Mouse (Mus musculus): ENCODE data around the gene Cd68.

Gene Cd68

DNA sequence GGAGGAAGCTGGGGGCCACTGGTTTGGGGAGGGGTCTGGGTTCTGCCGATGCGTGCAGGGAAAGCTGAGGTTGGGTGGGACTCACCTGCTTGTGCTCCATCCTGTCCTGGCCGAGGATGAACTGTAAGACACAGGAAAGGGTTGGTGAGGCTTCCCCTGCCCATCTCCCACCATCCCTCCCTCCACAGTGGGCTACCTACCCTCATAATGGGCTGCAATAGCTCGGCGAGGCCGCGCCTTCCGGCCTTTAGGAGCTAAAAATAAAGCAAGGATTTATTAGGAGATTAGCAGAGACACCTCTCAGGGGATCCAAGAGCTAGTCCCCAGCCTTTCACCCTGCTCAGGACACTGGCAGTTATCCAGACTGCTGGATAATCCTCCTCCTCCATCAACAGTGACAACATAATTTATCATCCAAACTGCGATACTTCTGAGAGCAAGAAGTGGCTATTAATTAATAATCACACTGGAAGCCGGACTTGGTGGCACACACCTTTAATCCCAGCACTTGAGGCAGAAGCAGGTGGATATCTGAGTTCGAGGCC lies 27.5 kb upstream of the Cd68 start:
- peak; percentile 55 for DNase-seq

DNA sequence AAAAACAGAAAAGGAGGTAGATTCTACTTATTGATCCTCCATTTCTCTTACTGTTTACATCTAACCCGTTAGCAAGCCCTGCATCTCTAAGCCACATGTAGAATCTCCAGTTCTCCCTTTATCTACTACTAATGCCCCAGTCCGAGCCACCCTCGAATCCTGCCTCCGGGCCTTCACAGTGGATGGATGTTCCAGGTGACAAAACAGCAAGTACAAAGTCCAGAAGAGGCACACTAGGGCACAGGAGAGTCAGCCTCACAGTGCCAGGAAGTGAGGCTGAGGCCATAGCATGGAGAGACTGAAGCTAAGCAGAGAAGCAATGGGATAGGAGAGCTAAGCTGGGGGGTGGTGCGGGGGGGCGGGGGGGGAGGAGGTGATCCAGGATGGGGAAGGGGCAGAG lies 26.9 kb upstream of the Cd68 start:
- DNase-seq, result peak; percentile 87

DNA sequence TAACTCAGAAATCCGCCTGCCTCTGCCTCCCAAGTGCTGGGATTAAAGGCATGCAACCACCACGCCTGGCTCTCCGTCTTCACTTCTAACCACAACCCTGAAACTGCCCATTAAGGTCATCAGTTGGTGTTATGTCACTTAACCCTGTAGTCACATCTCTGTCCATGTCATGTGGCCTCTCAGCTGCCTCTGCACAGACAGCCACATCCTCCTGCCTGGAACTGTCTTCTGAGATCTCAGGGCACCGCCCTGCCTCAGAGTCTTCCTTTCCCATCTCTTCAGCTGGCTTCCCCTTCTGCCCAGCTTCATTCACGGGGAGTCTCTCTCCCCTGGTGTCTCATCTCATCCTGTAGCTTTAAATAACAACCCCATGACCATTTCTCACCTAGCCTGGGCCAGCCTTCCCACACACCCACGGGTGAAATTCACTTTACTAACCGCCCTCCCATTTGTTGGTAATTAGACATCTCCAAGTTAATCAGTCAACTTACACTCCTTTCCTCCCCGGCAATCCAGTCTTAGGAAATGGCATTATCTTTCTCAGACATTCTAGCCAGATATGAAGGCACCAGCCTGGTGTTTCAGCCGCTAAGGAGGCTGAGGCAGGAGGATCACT lies 26.4 kb upstream of the Cd68 start:
- peak; percentile 73 for DNase-seq

DNA sequence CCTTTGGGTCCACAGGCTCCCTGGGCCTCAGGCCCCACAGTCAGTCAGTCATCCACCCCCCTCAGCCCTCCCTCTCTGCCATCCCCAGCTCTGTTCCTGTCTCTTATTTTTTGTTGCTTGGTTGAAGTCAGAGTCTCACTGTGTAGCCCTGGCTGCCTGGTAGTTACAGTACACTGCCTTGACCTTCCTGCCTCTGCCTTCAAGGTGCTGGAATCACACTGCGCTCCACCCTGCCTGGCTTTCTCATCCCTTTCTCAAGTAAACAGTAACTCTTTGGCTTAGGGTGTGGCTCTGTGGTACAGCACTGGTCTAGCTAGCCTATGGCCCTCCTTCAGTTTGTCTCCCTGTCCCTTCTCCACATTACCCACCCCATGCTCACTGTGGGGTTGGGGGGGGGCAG lies 23.9 kb upstream of the Cd68 start:
- peak; percentile 79 for DNase-seq

DNA sequence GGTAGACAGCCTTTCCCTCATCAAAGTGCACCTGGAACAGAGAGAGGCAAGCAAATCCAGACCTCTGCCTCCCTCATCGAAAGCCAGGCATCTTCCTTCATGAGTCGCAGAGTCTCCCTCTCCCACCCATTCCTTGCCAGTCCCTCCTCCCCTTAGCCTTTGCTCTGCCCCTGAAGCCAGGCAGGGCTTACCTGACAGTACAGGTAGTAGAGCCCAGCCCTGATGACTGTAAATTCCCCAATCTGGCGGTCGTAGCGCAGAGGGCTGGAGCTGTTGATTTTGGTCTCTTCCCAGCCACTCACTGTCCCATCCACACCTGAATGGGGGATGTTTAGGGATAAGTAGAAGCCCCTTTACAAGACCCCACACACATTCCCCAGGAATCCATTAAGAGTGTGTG lies 21.1 kb upstream of the Cd68 start:
- DNase-seq, result no peak

DNA sequence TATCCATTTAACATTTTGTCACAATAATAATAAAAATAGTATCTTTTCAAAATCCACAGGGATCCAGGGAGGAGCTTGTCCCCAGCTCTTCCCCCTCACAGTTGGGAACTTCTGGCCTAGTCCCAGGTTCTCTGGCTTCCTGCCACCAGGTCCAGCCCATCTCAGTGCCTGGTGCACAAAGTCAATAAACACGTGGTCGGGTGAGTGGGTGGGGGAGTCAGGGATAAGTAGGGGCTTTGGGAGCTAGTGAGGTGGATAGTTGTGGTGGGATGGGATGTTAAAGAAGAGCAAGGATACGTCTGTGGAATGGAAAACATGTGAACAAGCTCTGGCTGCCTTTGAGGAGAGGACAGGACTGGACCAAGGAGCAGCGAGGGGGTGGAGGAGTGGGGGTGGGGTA lies 20.4 kb upstream of the Cd68 start:
- peak; percentile 82 for DNase-seq

DNA sequence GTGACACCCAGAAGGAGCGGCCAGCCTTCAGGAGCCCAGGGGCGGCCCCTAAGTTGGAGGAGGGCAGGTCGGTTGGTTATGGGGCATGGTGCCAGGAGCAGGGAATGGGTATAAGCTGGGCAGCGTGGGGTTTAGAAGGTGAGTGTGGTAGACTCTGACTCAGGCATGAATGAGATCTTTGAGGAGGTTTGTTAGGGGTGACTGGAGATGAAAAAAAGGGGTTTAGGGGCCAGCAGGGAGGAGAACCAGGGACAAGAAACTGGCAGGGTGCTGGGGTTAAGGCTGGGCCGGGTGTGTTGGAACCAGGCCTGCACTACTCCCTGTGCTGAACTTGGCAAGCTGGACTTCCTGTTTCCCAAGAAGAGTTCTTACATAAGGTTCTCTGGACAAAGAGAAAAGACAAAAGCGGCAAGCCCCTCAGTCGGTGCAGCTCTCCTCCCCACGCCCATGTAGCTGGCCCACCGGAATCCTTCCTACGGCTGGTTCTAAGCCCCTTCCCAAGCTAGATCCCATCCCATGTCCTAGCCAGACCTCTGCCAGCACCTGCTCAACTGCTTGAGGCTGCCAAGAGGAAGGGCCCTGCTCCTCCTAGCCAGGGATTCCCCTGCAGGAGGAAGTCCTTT lies 19.7 kb upstream of the Cd68 start, which contains the start of gene Tnfsf13:
Tnfsf13 (minus strand) TSS at position 259 of the 623 bp plus-strand sequence.
- peak; percentile 96 for DNase-seq

DNA sequence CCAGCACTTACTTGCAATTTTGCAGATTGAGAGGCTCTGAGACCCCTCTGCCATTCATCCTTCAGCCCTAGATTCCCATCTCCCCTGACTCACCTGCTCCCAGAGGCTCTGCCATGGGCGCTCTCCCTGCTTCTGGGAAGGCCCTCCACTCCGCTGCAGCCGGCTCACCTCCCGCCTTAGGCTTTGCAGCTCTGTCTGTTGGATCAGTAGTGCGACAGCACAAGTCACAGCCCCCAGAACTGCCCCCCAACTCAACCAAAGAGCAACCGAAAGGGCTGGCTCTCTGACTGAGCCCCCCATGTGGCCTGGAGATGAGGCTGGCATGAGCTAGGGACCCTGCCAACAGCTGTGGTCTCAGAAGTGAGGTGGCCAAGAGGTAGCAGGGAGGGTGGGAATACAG lies 19.0 kb upstream of the Cd68 start:
- no peak for DNase-seq

DNA sequence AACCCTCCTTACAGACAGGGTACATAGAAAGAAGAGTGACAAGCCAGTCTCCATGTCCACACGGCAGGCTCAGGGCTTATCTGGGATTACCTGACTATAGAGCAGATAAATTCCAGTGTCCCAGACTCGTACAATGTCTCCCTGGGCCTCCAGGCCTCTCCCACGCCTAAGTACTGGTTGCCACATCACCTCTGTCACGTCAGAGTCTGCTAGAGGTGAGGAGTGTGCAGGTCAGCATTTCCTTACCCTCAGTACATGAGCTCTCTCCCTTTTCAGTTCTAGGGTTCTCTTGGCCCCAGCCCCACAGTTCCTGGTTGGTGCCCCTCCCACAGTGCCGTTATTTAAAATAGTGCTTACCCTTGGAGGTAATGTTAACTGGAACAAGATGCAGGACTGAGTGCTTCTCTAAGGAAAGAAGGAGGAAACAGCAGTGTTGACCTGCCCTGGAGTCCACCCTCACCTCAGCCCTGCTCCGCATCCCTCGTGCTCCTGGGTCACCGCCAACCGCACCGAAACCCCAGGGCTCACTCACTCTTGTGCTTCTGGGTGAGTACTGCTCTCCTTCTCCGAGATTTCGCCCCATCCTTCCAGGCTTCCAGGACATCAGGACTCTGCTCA lies 18.3 kb upstream of the Cd68 start:
- peak; percentile 40 for DNase-seq

DNA sequence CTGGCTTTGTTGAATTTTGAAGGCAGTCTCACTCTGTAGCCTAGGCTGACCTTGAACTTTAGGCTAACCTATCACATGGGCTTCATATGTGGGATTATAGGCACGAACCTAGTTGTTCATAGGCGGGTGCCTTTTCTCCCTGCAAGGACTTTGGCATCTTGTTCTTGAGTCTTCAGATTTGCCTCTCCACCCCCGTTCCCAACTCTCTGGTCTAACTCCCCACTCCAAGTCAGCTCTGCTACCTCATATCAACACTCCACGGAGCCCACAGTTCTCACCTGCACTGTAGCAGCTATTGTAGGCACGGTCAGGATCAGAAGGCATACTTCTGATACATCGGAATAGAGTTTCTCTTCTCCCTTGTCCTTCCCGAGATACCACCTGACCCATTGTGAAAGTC lies 17.6 kb upstream of the Cd68 start:
- DNase-seq, result no peak

DNA sequence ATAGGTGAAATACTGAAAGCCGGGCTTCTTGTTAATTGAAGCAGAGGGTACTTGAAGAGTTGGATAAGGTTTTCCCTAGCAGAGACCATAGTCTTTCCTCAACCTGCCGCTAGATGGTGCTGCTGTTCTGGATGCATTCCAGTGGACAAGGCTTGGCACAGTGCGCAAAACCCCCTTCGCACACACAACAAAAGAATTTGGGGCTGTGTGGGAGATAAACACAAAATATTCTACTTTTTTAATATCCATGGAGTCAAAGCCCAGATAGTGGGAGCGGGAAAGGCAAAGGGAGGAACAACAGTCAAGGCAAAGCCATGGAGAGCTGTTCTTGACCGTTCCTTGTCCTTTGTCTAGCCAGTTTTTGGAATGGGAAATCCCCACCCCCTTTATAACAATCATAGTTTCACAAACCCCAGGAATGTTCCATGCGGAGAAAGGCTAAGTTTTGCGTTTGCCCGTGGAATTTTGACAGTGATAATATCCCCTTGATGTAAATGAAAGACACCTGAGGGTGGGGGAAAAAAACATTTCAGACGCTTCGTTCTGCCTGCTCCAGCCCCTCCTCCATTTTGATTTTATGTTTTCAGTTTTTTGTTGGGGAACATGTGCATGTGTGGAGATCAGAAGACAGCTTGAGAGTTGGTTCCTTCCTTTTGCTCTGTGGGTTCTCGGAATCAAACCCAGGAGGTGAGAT lies 17.0 kb upstream of the Cd68 start:
- peak; percentile 93 for DNase-seq

DNA sequence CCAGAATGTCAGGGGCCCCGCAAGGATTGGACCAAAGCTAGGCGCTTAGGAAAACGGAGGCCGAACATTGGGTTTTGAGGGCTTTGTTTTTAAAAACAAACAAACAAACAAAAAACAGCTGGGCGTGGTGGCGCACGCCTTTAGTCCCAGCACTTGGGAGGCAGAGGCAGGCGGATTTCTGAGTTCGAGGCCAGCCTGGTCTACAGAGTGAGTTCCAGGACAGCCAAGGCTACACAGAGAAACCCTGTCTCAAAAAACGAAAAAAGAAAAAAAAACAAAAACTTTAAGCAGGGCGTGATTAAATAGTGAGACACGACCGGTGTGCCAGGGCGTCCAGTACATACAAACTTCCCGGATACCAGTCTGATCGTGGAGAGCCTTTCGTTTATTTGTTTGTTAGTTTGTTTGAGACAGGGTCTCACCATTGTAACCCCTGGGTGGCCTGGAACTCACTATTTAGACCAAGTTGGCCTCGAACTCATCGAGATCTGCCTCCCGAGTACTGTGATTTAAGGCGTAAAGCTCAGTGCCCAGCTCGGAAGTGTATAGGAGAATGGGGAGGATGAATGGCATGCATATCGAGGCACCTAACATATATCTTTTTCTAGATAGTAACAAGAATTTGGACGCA lies 16.4 kb upstream of the Cd68 start:
- no peak for DNase-seq

DNA sequence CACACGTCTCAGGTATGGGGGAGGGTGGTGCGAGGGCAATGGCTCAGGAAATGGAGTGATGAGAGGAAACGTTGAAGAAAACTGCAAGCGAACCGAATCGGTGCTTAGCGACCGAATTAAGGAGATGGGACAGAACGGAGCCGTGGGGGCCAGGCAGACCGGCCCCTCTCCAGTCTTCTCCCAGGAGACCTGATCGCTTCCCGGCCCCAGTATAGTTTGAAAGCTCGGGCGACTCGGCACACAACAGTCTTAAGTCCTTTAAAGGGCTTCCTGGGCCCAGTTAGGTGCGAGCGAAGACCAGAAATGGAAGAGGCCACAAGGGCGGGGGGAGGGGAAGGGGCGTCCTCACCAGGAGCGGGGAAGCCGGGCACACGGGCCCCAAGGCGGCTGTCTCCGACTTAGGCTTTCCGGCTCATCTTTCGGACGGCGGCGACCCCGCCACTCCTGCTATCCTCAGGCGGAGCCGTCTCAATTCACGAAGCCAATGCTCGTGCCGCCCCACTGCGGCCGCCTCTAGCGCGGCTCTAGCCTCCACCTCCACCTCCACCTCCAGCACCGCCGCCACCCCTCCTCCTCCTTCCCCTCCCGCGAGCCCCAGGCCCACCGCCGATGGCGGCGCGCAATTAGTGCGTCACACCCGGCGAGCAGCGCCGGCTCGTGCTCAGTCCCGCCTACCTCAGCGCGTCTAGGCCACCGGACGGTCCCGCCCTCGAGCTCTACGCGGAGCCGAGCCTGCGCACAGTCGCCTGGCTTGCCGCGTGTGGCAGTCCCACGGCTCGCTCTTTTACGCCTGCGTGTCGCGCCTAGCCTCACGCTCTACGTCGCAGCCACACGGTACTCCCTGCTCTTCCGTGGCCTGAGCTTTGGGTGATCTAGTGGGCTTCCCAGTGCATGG lies 15.6 kb upstream of the Cd68 start, which contains the start of gene Senp3:
Senp3 (minus strand) TSS at position 771 of the 895 bp plus-strand sequence.
- DNase-seq, result peak; percentile 95

DNA sequence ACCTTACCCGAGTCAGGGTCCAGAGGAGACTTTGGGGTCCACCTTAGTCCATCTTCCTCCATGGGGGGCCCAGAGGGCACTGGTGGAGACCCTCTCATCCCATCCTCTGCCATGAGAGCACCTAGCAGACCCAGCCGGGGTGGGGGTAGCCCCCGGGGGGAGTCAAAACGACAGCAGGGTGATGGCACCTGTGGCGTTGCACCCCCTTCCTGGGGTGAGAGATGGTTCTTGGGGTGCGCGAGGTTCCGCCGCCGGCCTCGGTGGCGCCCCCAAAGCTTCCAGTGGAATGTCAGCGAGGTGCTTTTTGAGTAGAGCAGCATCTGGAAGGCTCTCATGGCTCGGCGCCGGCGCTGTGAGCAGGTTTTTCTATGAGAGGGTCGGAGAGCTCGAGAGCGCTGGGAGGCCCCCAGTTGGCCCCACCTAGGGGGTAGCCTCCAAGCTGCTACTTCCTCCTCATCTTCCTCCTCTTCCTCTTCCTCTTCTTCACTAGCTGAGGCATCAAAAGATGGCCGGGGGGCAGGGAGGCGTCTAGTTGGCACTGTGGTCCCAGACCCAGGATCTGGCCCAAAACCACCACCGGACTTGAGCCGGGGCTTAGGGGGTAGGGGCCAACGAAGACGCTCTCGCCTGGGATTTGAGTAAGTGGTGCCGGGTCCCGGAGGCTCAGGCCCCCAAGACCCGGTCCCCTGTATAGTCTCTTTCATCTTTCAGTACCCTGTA lies 14.3 kb upstream of the Cd68 start:
- DNase-seq, result no peak

DNA sequence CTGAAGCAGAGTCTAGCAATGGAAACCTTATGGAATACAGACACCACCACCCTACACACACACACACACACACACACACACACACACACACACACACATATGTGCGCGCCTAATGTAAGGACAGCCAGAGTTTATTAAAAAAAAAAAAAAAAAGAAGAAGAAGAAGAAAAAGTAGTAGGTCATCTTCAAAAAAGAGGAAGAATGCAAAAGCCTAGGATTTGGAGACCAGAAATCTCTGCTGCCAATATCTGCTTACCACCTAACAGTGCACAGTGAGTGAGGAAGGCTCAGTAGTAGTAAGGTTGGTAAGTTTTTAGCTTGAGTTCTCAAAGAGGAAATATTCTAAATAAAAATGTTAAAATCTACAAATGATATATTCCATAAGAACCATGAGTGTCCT lies 13.2 kb upstream of the Cd68 start:
- DNase-seq, result no peak

DNA sequence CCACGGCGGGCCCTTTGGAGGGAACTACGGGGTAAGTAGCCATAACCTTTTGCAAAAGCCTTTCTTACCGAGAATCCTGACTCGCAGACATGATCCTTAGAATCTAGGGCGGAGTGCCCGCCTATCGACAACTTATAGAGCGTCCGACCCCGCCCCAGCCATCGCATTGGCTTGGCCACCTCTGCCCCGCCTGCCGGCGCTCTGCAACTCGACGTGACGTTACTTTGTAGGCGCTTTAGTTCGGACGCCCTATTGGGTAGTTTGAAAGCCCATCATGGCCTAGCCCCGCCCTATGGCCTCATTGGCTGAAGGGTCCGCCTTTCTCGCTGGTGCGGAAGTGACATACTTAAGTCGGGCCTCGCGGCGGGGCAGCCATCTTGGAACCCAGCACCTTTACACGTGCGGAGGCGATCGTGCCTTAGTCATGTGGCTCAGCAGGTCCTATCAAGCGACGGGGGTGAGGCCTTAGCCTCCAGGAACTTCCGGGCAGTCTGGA lies 6.3 kb upstream of the Cd68 start, which contains the start of gene Eif4a1:
Eif4a1 (minus strand) TSS at position 213 of the 496 bp plus-strand sequence.
- peak; percentile 100 for DNase-seq

DNA sequence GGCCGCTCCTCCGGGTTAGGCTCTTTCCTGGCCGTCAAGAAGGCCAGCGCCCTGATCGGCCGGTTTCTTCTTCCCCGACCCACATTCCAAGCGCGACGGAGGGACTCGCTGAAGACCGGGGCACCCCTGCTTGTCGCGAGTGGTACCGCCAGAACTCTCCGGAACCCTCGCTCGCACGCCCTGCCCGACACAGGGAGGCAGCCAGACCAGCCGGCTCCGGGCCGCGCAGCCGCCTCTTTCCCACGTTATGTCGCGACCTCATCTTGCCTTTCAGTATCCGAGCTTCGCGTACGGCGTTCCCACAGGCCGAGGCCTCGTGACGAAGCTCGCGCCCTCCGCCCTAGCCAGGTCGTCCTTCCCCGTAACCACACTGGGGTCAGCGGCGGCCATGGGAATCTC lies 5.8 kb upstream of the Cd68 start:
- DNase-seq, result no peak

DNA sequence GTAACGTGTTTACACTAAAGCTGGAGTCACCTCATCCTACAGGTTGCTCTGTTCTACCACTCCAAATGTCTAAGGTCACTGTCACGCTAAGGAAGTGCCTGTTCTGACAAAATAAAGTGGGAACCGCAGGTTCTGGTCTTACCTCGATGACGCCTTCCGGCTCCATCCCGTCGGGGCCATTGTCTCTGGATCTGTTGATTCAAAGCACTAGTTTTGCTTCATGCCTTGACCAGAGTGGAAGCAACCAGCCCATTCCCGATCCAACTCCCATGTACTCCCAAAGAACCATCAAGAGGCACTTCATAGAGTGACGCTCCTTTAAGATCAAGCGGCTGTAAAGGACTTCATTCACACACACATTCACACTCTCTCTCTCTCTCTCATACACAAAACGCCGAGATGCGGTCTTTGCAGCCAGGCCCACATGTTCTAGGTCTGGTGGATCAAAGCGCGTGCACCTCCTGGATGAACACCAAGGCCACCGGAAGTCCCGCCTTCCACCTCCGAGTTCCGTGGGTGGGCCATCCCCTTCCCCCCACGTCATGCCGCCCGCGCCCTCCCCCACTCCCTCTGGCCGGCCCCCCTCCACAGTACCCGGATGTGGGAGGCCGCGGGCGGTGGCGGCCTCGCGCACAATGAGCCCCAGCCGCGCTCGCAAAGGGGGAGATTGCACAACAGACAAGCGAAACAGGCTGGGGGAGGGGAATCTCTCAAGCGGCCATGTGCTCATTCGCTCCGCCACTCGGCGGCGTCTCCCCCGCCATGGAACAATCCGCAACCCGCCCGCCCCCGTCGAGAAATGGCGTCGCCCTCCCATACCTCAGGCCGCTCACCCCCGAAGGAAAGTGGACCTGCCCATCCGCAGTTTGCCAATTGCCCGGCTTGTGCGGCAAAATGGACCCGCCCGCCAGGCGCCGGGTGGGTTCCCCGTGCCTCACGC lies 5.1 kb upstream of the Cd68 start:
- peak; percentile 95 for DNase-seq

DNA sequence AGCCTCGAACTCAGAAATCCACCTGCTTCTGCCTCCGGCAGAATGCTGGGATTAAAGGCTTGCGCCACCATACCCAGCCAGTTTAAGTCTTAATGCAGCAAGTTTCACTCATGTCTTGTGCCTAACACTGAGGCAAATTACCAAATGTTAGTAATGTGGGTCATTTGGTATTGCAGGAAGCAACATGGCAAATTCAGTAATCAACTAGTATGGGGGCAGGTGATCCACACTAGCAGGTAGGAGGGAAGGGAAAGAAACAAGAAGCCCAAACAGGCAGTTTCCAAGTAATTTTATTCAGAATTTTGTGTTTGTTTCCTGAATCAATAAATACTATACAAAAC lies 682 bp upstream of the Cd68 start:
- DNase-seq, result no peak

DNA sequence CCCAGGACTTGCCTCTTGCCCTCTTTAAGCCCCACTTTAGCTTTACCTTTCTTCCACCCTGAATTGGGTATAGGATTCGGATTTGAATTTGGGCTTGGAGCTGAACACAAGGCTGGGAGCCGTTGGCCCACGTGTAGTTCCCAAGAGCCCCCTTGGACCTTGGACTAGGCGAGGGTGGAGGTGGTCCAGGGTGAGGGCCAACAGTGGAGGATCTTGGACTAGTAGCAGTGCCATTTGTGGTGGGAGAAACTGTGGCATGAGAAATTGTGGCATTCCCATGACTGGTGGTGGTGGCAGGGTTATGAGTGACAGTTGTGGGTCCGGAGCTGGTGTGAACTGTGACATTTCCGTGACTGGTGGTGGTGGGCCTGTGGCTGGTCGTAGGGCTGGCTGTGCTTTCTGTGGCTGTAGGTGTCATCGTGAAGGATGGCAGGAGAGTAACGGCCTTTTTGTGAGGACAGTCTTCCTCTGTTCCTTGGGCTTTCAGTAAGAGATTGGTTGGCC lies 444 bp downstream of the Cd68 start:
- DNase-seq, result no peak
